Mouse (Mus musculus) MEL (cell line): ENCODE measurements around the gene Vac14.

Source experiments
- CHD2 ChIP-seq: IDR thresholded peaks from 2 replicates; pipeline ENCODE4 v1.6.1; 2011; ENCODE audit warnings: low read length, improper control_type of control experiment
- CTCF ChIP-seq, 3 experiments: IDR thresholded peaks in 2 of 3; conservative IDR thresholded peaks in 1 of 3; 2 replicates each; pipeline ENCODE4 v1.5.1; 2011 to 2012; ENCODE audit warnings: low read length in 3 of 3, low read depth in 2 of 3, mild to moderate bottlenecking in 2 of 3, improper control_type of control experiment in 1 of 3, inconsistent platforms in 1 of 3, mixed read lengths in 1 of 3, moderate library complexity in 1 of 3; ENCODE audit not compliant: control insufficient read depth in 1 of 3, insufficient read depth in 1 of 3, poor library complexity in 1 of 3, severe bottlenecking in 1 of 3
- SIN3A ChIP-seq: IDR thresholded peaks from 2 replicates; pipeline ENCODE4 v1.6.1; 2012; ENCODE audit warnings: low read length, improper control_type of control experiment, inconsistent platforms

- no peak for TF ChIP-seq CTCF (IDR thresholded peaks at IDR 0.05 in 2 of 3, conservative IDR thresholded peaks at IDR 0.05 in 1 of 3; ENCODE audit: control insufficient read depth in 1 of 3, insufficient read depth in 1 of 3, low read depth in 2 of 3, low read length in 3 of 3, poor library complexity in 1 of 3, severe bottlenecking in 1 of 3)
- no peak for TF ChIP-seq CHD2
- TF ChIP-seq SIN3A, result no peak
Observed at GRCm38 (mm10) chr8:110724493-110724892, 106.1 kb downstream of the Vac14 start.
